Mouse (Mus musculus) MEL (cell line): ENCODE measurements around the gene Prlh.

Experiments used
- BHLHE40 ChIP-seq: IDR thresholded peaks from 2 replicates; pipeline ENCODE4 v1.6.1; 2012; ENCODE audit warnings: low read depth, mild to moderate bottlenecking, inconsistent platforms, low read length, improper control_type of control experiment, borderline replicate concordance
- CTCF ChIP-seq, 3 experiments: IDR thresholded peaks in 2 of 3; conservative IDR thresholded peaks in 1 of 3; 2 replicates each; pipeline ENCODE4 v1.5.1; 2011 to 2012; ENCODE audit warnings: low read length in 3 of 3, low read depth in 2 of 3, mild to moderate bottlenecking in 2 of 3, improper control_type of control experiment in 1 of 3, inconsistent platforms in 1 of 3, mixed read lengths in 1 of 3, moderate library complexity in 1 of 3; ENCODE audit not compliant: control insufficient read depth in 1 of 3, insufficient read depth in 1 of 3, poor library complexity in 1 of 3, severe bottlenecking in 1 of 3
- EP300 ChIP-seq, 2 experiments: IDR thresholded peaks; 2 replicates each; pipeline ENCODE4 v1.6.1; 2011; ENCODE audit warnings: improper control_type of control experiment in 2 of 2, low read length in 2 of 2, low read depth in 1 of 2, mild to moderate bottlenecking in 1 of 2
- KAT2A ChIP-seq: conservative IDR thresholded peaks from 2 replicates; pipeline ENCODE4 v1.6.1; 2012; ENCODE audit warnings: low read depth, low read length, improper control_type of control experiment, inconsistent platforms
- MAX ChIP-seq: IDR thresholded peaks from 2 replicates; pipeline ENCODE4 v1.6.1; 2011; ENCODE audit warnings: low read length, improper control_type of control experiment
- MAZ ChIP-seq: IDR thresholded peaks from 2 replicates; pipeline ENCODE4 v1.6.1; 2012; ENCODE audit warnings: low read depth, mild to moderate bottlenecking, inconsistent platforms, low read length, improper control_type of control experiment
- MXI1 ChIP-seq: IDR thresholded peaks from 2 replicates; pipeline ENCODE4 v1.6.1; 2011; ENCODE audit warnings: mild to moderate bottlenecking, low read depth, low read length, improper control_type of control experiment
- POLR2A ChIP-seq, 2 experiments: IDR thresholded peaks; 2 replicates each; pipeline ENCODE4 v1.6.1; 2011 to 2012; ENCODE audit warnings: low read length in 2 of 2, mild to moderate bottlenecking in 2 of 2, control low read depth in 1 of 2, improper control_type of control experiment in 1 of 2, low read depth in 1 of 2, moderate library complexity in 1 of 2; ENCODE audit not compliant: control insufficient read depth in 1 of 2, insufficient read depth in 1 of 2, poor library complexity in 1 of 2
- TAL1 ChIP-seq: IDR thresholded peaks from 2 replicates; pipeline ENCODE4 v1.6.1; 2012; ENCODE audit warnings: mild to moderate bottlenecking, inconsistent platforms, low read length, moderate library complexity, mixed read lengths
- USF1 ChIP-seq: IDR thresholded peaks from 2 replicates; pipeline ENCODE4 v1.6.1; 2014; ENCODE audit warnings: low read depth, mild to moderate bottlenecking, inconsistent platforms, low read length, improper control_type of control experiment, moderate library complexity
- ZC3H11A ChIP-seq: IDR thresholded peaks from 2 replicates; pipeline ENCODE4 v1.6.1; 2012; ENCODE audit warnings: low read depth, mild to moderate bottlenecking, inconsistent platforms, low read length, improper control_type of control experiment
- ZKSCAN1 ChIP-seq: IDR thresholded peaks from 2 replicates; pipeline ENCODE4 v1.6.1; 2012; ENCODE audit warnings: low read depth, mild to moderate bottlenecking, inconsistent platforms, low read length, improper control_type of control experiment, moderate library complexity

DNA sequence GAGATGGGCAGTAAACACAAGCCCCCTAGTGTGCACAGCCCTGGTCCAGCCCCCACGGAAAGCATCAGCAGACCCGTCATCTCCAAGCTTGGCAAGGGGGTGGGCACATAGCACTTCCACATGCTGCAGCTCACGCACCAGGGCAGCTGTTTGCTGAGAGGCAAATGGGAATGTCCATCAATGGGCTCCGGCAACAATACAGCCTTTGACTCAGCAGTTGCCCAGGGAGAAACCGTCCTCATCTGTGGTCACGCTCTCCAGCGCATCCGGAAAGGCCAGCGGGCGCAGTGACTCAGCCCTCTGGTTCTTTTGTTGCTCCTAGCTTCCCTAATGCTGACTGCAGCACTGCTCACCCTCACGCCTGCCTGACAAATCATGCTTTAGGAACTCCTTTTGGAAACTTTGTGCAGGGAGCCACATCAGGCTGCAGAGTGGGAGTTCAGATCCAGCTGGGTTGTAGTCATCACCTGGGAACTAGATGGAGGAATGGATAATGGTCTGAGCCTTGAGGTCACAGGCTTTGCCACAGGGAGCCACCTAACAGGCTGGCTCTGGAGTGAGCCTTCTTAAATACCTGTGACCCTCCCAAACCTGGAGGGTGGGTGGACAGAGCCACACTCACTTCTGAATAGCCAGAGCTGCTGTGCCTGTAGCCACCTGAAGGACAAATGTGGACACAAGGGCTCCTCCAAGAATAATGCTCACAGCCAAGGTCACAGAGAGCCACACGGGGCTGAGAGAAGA is 22.2 kb downstream of the Prlh start:
- TF ChIP-seq BHLHE40 (no peak), EP300 (IDR thresholded peaks at IDR 0.05; ENCODE audit: low read depth in 1 of 2, low read length in 2 of 2) (no peak), USF1 (no peak), MAZ (no peak), TAL1 (no peak), POLR2A (IDR thresholded peaks at IDR 0.05; ENCODE audit: control insufficient read depth in 1 of 2, insufficient read depth in 1 of 2, low read depth in 1 of 2, low read length in 2 of 2, poor library complexity in 1 of 2) (no peak), KAT2A (no peak), CTCF (IDR thresholded peaks at IDR 0.05 in 2 of 3, conservative IDR thresholded peaks at IDR 0.05 in 1 of 3; ENCODE audit: control insufficient read depth in 1 of 3, insufficient read depth in 1 of 3, low read depth in 2 of 3, low read length in 3 of 3, poor library complexity in 1 of 3, severe bottlenecking in 1 of 3) (no peak), MXI1 (no peak), ZKSCAN1 (no peak), MAX (no peak), ZC3H11A (no peak)
